Mouse (Mus musculus): ENCODE measurements around the gene Dnajc10. TPM values are rescaled to one million over a fixed set of nuclear protein-coding genes. Genes with fewer than 3 reads are reported as not detected.

Gene Dnajc10
- total RNA-seq (2014; fragmentation: Nextera tagmentation) (48.0 and 50.3 TPM in 2 replicates), total RNA-seq (2017) (50.1 and 99.0 TPM in 2 replicates)

GRCm38 (mm10) chr2:80315242-80316161 lies at the start of gene Dnajc10:
Dnajc10 (plus strand) TSS chr2:80315466.
- peak; percentile 68 for ATAC-seq (replicated peaks; ENCODE audit: low FRiP score, low TSS enrichment, poor library complexity, severe bottlenecking)

GRCm38 (mm10) chr2:80266894-80267293 lies 48.4 kb upstream of the Dnajc10 start:
- ATAC-seq (replicated peaks; ENCODE audit: low FRiP score, low TSS enrichment, poor library complexity, severe bottlenecking), result peak; percentile 98

- ATAC-seq (replicated peaks; ENCODE audit: low FRiP score, low TSS enrichment, poor library complexity, severe bottlenecking), result peak; percentile 72
These were observed 47.2 kb upstream of the Dnajc10 start for GRCm38 (mm10) chr2:80268053-80268452.

GRCm38 (mm10) chr2:80271431-80271830 lies 43.8 kb upstream of the Dnajc10 start:
- no peak for ATAC-seq (replicated peaks; ENCODE audit: low FRiP score, low TSS enrichment, poor library complexity, severe bottlenecking)

- ATAC-seq (replicated peaks; ENCODE audit: low FRiP score, low TSS enrichment, poor library complexity, severe bottlenecking), result no peak
These were observed 42.2 kb upstream of the Dnajc10 start for GRCm38 (mm10) chr2:80273038-80273437.

GRCm38 (mm10) chr2:80273763-80274162 lies 41.5 kb upstream of the Dnajc10 start:
- ATAC-seq (replicated peaks; ENCODE audit: low FRiP score, low TSS enrichment, poor library complexity, severe bottlenecking), result 0 out of 2 replicates have a peak, but pooled peaks have one; percentile 50

GRCm38 (mm10) chr2:80275136-80275535 lies 40.1 kb upstream of the Dnajc10 start:
- peak; percentile 90 for ATAC-seq (replicated peaks; ENCODE audit: low FRiP score, low TSS enrichment, poor library complexity, severe bottlenecking)

GRCm38 (mm10) chr2:80282214-80282613 lies 33.1 kb upstream of the Dnajc10 start:
- ATAC-seq (replicated peaks; ENCODE audit: low FRiP score, low TSS enrichment, poor library complexity, severe bottlenecking), result no peak

GRCm38 (mm10) chr2:80286397-80286796 lies 28.9 kb upstream of the Dnajc10 start:
- ATAC-seq (replicated peaks; ENCODE audit: low FRiP score, low TSS enrichment, poor library complexity, severe bottlenecking), result no peak

GRCm38 (mm10) chr2:80292172-80292571 lies 23.1 kb upstream of the Dnajc10 start, which contains the start of gene Prdx6b:
Prdx6b (plus strand) TSS chr2:80292472.
- no peak for ATAC-seq (replicated peaks; ENCODE audit: low FRiP score, low TSS enrichment, poor library complexity, severe bottlenecking)

- 0 out of 2 replicates have a peak, but pooled peaks have one; percentile 44 for ATAC-seq (replicated peaks; ENCODE audit: low FRiP score, low TSS enrichment, poor library complexity, severe bottlenecking)
These were observed 16.9 kb upstream of the Dnajc10 start for GRCm38 (mm10) chr2:80298334-80298733.

GRCm38 (mm10) chr2:80300806-80301205 lies 14.5 kb upstream of the Dnajc10 start:
- ATAC-seq (replicated peaks; ENCODE audit: low FRiP score, low TSS enrichment, poor library complexity, severe bottlenecking), result no peak

GRCm38 (mm10) chr2:80303957-80304356 lies 11.3 kb upstream of the Dnajc10 start:
- ATAC-seq (replicated peaks; ENCODE audit: low FRiP score, low TSS enrichment, poor library complexity, severe bottlenecking), result no peak

- peak; percentile 47; the same call in 1 of the 2 replicates for ATAC-seq (replicated peaks; ENCODE audit: low FRiP score, low TSS enrichment, poor library complexity, severe bottlenecking)
These were observed 7.6 kb upstream of the Dnajc10 start for GRCm38 (mm10) chr2:80307701-80308100.

- ATAC-seq (replicated peaks; ENCODE audit: low FRiP score, low TSS enrichment, poor library complexity, severe bottlenecking), result no peak
These were observed 5.5 kb upstream of the Dnajc10 start for GRCm38 (mm10) chr2:80309775-80310174.

GRCm38 (mm10) chr2:80310772-80311171 lies 4.5 kb upstream of the Dnajc10 start:
- peak; percentile 76 for ATAC-seq (replicated peaks; ENCODE audit: low FRiP score, low TSS enrichment, poor library complexity, severe bottlenecking)

GRCm38 (mm10) chr2:80311350-80311749 lies 3.9 kb upstream of the Dnajc10 start:
- ATAC-seq (replicated peaks; ENCODE audit: low FRiP score, low TSS enrichment, poor library complexity, severe bottlenecking), result peak; percentile 77

- no peak for ATAC-seq (replicated peaks; ENCODE audit: low FRiP score, low TSS enrichment, poor library complexity, severe bottlenecking)
These were observed 1.1 kb upstream of the Dnajc10 start for GRCm38 (mm10) chr2:80314201-80314600.

- no peak for ATAC-seq (replicated peaks; ENCODE audit: low FRiP score, low TSS enrichment, poor library complexity, severe bottlenecking)
These were observed 418 bp upstream of the Dnajc10 start for GRCm38 (mm10) chr2:80314854-80315241.

- ATAC-seq (replicated peaks; ENCODE audit: low FRiP score, low TSS enrichment, poor library complexity, severe bottlenecking), result no peak
These were observed 7.6 kb downstream of the Dnajc10 start for GRCm38 (mm10) chr2:80322878-80323277.

GRCm38 (mm10) chr2:80325779-80326178 lies 10.5 kb downstream of the Dnajc10 start:
- ATAC-seq (replicated peaks; ENCODE audit: low FRiP score, low TSS enrichment, poor library complexity, severe bottlenecking), result no peak
